Mouse (Mus musculus) myocyte (in vitro differentiated cells): ENCODE measurements at regions not wholly inside any gene's neighbourhood (a gene's known extent, or its start where the extent isn't known, plus 50 kb on each side); places are given as distances from the start of the nearest gene placed in this dataset.
"Not testable (repeated sequence)": the region's sequence is repeated elsewhere in the genome, so short reads cannot be mapped to it uniquely, and the experiment has no call there.

Experiments
- MYOD1 ChIP-seq, 3 experiments: IDR thresholded peaks; one replicate each; pipeline ENCODE4 v1.6.1; 2011; ENCODE audit warnings: control low read depth in 2 of 3, low read depth in 2 of 3, mild to moderate bottlenecking in 2 of 3, moderate library complexity in 1 of 3; ENCODE audit not compliant: insufficient read length in 2 of 3, control insufficient read depth in 1 of 3
- POLR2A ChIP-seq: IDR thresholded peaks from one replicate; pipeline ENCODE4 v1.6.1; 2011; ENCODE audit warnings: low read depth, mild to moderate bottlenecking, control low read depth, moderate library complexity; ENCODE audit not compliant: insufficient read length
- TCF12 ChIP-seq: IDR thresholded peaks from one replicate; pipeline ENCODE4 v1.6.1; 2011; ENCODE audit warnings: mild to moderate bottlenecking, control low read depth; ENCODE audit not compliant: poor library complexity, insufficient read depth, severe bottlenecking

DNA sequence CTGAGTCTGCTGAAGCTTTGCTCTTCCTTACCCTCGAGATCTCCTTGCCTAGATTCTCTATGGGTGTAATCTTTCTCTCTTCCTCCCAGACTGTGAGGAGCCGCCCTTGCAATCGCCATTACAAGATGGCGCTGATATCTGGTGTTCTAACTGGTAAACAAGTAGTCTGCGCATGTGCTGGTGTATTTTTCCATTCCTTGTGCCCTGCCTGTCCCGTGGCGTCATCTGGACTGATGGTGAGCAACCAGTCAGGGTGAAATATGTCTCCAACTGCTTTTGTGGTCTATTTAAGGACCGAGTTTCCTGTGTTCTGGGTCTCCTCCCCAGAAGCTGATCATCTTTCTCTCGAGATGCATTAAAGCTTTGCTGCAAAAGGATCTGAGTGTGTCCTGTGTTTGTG, 53.7 kb upstream of the Ccdc66 start:
- not testable (repeated sequence) for TF ChIP-seq POLR2A; MYOD1 (IDR thresholded peaks at IDR 0.05; ENCODE audit: control insufficient read depth in 1 of 3, insufficient read length in 2 of 3, low read depth in 2 of 3); TCF12
